Mouse (Mus musculus): ENCODE measurements around the gene Rab10.

Rab10 gene

GRCm38 (mm10) chr12:3296056-3296455 is 13.7 kb downstream of the Rab10 start:
- DNase-seq (ENCODE audit: low read depth, low spot score) = no peak

GRCm38 (mm10) chr12:3291849-3292248 is 17.9 kb downstream of the Rab10 start:
- no peak for DNase-seq (ENCODE audit: low read depth, low spot score)

GRCm38 (mm10) chr12:3291038-3291437 is 18.7 kb downstream of the Rab10 start:
- DNase-seq (ENCODE audit: low read depth, low spot score) = no peak

- DNase-seq (ENCODE audit: low read depth, low spot score) = no peak
Observed at GRCm38 (mm10) chr12:3288440-3288839, 21.3 kb downstream of the Rab10 start.

- no peak for DNase-seq (ENCODE audit: low read depth, low spot score)
Observed at GRCm38 (mm10) chr12:3285919-3286318, 23.9 kb downstream of the Rab10 start.

GRCm38 (mm10) chr12:3285377-3285776 is 24.4 kb downstream of the Rab10 start:
- no peak for DNase-seq (ENCODE audit: low read depth, low spot score)

GRCm38 (mm10) chr12:3284463-3284862 is 25.3 kb downstream of the Rab10 start:
- DNase-seq (ENCODE audit: low read depth, low spot score) = no peak

GRCm38 (mm10) chr12:3283829-3284440 is 25.8 kb downstream of the Rab10 start:
- no peak for DNase-seq (ENCODE audit: low read depth, low spot score)

- DNase-seq (ENCODE audit: low read depth, low spot score) = no peak
Observed at GRCm38 (mm10) chr12:3282954-3283353, 26.8 kb downstream of the Rab10 start.

- no peak for DNase-seq (ENCODE audit: low read depth, low spot score)
Observed at GRCm38 (mm10) chr12:3282520-3282919, 27.2 kb downstream of the Rab10 start.

- DNase-seq (ENCODE audit: low read depth, low spot score) = no peak
Observed at GRCm38 (mm10) chr12:3278880-3279339, 30.9 kb downstream of the Rab10 start.

GRCm38 (mm10) chr12:3270818-3271217 is 39.0 kb downstream of the Rab10 start:
- no peak for DNase-seq (ENCODE audit: low read depth, low spot score)

- DNase-seq (ENCODE audit: low read depth, low spot score) = no peak
Observed at GRCm38 (mm10) chr12:3267397-3267796, 42.4 kb downstream of the Rab10 start.

GRCm38 (mm10) chr12:3265188-3265587 is 44.6 kb downstream of the Rab10 start:
- no peak for DNase-seq (ENCODE audit: low read depth, low spot score)

- no peak for DNase-seq (ENCODE audit: low read depth, low spot score)
Observed at GRCm38 (mm10) chr12:3264449-3264848, 45.3 kb downstream of the Rab10 start.

GRCm38 (mm10) chr12:3261596-3261995 is 48.2 kb downstream of the Rab10 start:
- DNase-seq (ENCODE audit: low read depth, low spot score) = no peak

GRCm38 (mm10) chr12:3255966-3256365 is 53.8 kb downstream of the Rab10 start:
- no peak for DNase-seq (ENCODE audit: low read depth, low spot score)

GRCm38 (mm10) chr12:3255435-3255834 is 54.3 kb downstream of the Rab10 start:
- DNase-seq (ENCODE audit: low read depth, low spot score) = no peak

- DNase-seq (ENCODE audit: low read depth, low spot score) = no peak
Observed at GRCm38 (mm10) chr12:3253591-3253990, 56.2 kb downstream of the Rab10 start.

GRCm38 (mm10) chr12:3246091-3246490 is 63.7 kb downstream of the Rab10 start:
- no peak for DNase-seq (ENCODE audit: low read depth, low spot score)

- no peak for DNase-seq (ENCODE audit: low read depth, low spot score)
Observed at GRCm38 (mm10) chr12:3239544-3239943, 70.2 kb downstream of the Rab10 start.

GRCm38 (mm10) chr12:3238361-3239051 is 71.3 kb downstream of the Rab10 start:
- DNase-seq (ENCODE audit: low read depth, low spot score) = no peak

GRCm38 (mm10) chr12:3237799-3238198 is 72.0 kb downstream of the Rab10 start:
- DNase-seq (ENCODE audit: low read depth, low spot score) = no peak
